Mouse (Mus musculus) embryonic fibroblast, embryonic 13.5 days (primary cell): ENCODE results near the gene Dhdh.

Experiments used
- CTCF ChIP-seq: IDR thresholded peaks from 2 replicates; pipeline ENCODE4 v1.5.1; 2011; ENCODE audit warnings: mild to moderate bottlenecking, control low read depth, low read length, moderate library complexity, borderline replicate concordance; ENCODE audit not compliant: insufficient read depth
- POLR2A ChIP-seq: IDR thresholded peaks from 2 replicates; pipeline ENCODE4 v1.6.1; 2011; ENCODE audit warnings: low read depth, mild to moderate bottlenecking, control low read depth, low read length, moderate library complexity

- TF ChIP-seq CTCF (peak; percentile 95), POLR2A (peak; percentile 88)
Measured at GRCm38 (mm10) chr7:45434203-45435015, 54.2 kb downstream of the Dhdh start, which contains the start of gene Gys1.
